Mouse (Mus musculus): ENCODE measurements at regions not wholly inside any gene's neighbourhood (a gene's known extent, or its start where the extent isn't known, plus 50 kb on each side); places are given as distances from the start of the nearest gene placed in this dataset.

- H3K27ac ChIP-seq (ENCODE audit: insufficient read depth, low read length), result no peak overlapping the region
- H3K4me1 ChIP-seq (ENCODE audit: control insufficient read depth, insufficient read depth, low read length), result no peaks in the 10 kb centered on the region; the same call in 1 of the 2 replicates
- H3K4me3 ChIP-seq (ENCODE audit: insufficient read depth, low read length), result no peak overlapping the region
- TF ChIP-seq POLR2A (IDR thresholded peaks at IDR 0.05; ENCODE audit: extremely low read depth, insufficient read depth, low read length), result no peak
- no peak for TF ChIP-seq CTCF (IDR thresholded peaks at IDR 0.05; ENCODE audit: extremely low read depth, insufficient read depth, low read length)
Observed at GRCm38 (mm10) chr1:120930141-120930540, 327.9 kb downstream of the En1 start.

GRCm38 (mm10) chr1:120935321-120935720, 333.1 kb downstream of the En1 start:
- TF ChIP-seq POLR2A (IDR thresholded peaks at IDR 0.05; ENCODE audit: extremely low read depth, insufficient read depth, low read length) (no peak), CTCF (IDR thresholded peaks at IDR 0.05; ENCODE audit: extremely low read depth, insufficient read depth, low read length) (no peak)
- Histone ChIP-seq H3K27ac (ENCODE audit: insufficient read depth, low read length) (no peak overlapping the region), H3K4me3 (ENCODE audit: insufficient read depth, low read length) (no peak overlapping the region), H3K4me1 (ENCODE audit: control insufficient read depth, insufficient read depth, low read length) (no peaks in the 10 kb centered on the region)

- no peak overlapping the region for H3K27ac ChIP-seq (ENCODE audit: insufficient read depth, low read length)
- no peak overlapping the region for H3K4me3 ChIP-seq (ENCODE audit: insufficient read depth, low read length)
- TF ChIP-seq CTCF (IDR thresholded peaks at IDR 0.05; ENCODE audit: extremely low read depth, insufficient read depth, low read length) (no peak), POLR2A (IDR thresholded peaks at IDR 0.05; ENCODE audit: extremely low read depth, insufficient read depth, low read length) (no peak)
- no peaks in the 10 kb centered on the region for H3K4me1 ChIP-seq (ENCODE audit: control insufficient read depth, insufficient read depth, low read length)
Observed at GRCm38 (mm10) chr1:120943711-120944110, 341.5 kb downstream of the En1 start.

GRCm38 (mm10) chr1:120946349-120946748, 344.1 kb downstream of the En1 start:
- Histone ChIP-seq H3K4me3 (ENCODE audit: insufficient read depth, low read length) (no peak overlapping the region), H3K27ac (ENCODE audit: insufficient read depth, low read length) (no peak overlapping the region), H3K4me1 (ENCODE audit: control insufficient read depth, insufficient read depth, low read length) (no peaks in the 10 kb centered on the region)
- no peak for TF ChIP-seq CTCF (IDR thresholded peaks at IDR 0.05; ENCODE audit: extremely low read depth, insufficient read depth, low read length)

GRCm38 (mm10) chr1:120961235-120961634, 359.0 kb downstream of the En1 start:
- TF ChIP-seq POLR2A (IDR thresholded peaks at IDR 0.05; ENCODE audit: extremely low read depth, insufficient read depth, low read length) (no peak), CTCF (IDR thresholded peaks at IDR 0.05; ENCODE audit: extremely low read depth, insufficient read depth, low read length) (no peak)
- no peak overlapping the region for H3K4me3 ChIP-seq (ENCODE audit: insufficient read depth, low read length)
- no peak overlapping the region for H3K27ac ChIP-seq (ENCODE audit: insufficient read depth, low read length)
- no peaks in the 10 kb centered on the region; the same call in 1 of the 2 replicates for H3K4me1 ChIP-seq (ENCODE audit: control insufficient read depth, insufficient read depth, low read length)

GRCm38 (mm10) chr1:120961984-120962383, 359.8 kb downstream of the En1 start:
- TF ChIP-seq POLR2A (IDR thresholded peaks at IDR 0.05; ENCODE audit: extremely low read depth, insufficient read depth, low read length), result no peak
- TF ChIP-seq CTCF (IDR thresholded peaks at IDR 0.05; ENCODE audit: extremely low read depth, insufficient read depth, low read length), result no peak
- Histone ChIP-seq H3K4me3 (ENCODE audit: insufficient read depth, low read length) (no peak overlapping the region), H3K27ac (ENCODE audit: insufficient read depth, low read length) (no peak overlapping the region), H3K4me1 (ENCODE audit: control insufficient read depth, insufficient read depth, low read length) (no peaks in the 10 kb centered on the region; the same call in 1 of the 2 replicates)

- TF ChIP-seq CTCF (IDR thresholded peaks at IDR 0.05; ENCODE audit: extremely low read depth, insufficient read depth, low read length) (no peak), POLR2A (IDR thresholded peaks at IDR 0.05; ENCODE audit: extremely low read depth, insufficient read depth, low read length) (no peak)
- Histone ChIP-seq H3K4me1 (ENCODE audit: control insufficient read depth, insufficient read depth, low read length) (no peaks in the 10 kb centered on the region; the same call in 1 of the 2 replicates), H3K4me3 (ENCODE audit: insufficient read depth, low read length) (peak overlapping the region; percentile 21), H3K27ac (ENCODE audit: insufficient read depth, low read length) (no peak overlapping the region)
Observed at GRCm38 (mm10) chr1:120963477-120964178, 361.4 kb downstream of the En1 start.

- no peak overlapping the region for H3K27ac ChIP-seq (ENCODE audit: insufficient read depth, low read length)
- no peak for TF ChIP-seq POLR2A (IDR thresholded peaks at IDR 0.05; ENCODE audit: extremely low read depth, insufficient read depth, low read length)
- TF ChIP-seq CTCF (IDR thresholded peaks at IDR 0.05; ENCODE audit: extremely low read depth, insufficient read depth, low read length), result no peak
- peak overlapping the region; percentile 21; the same call in 1 of the 2 replicates for H3K4me3 ChIP-seq (ENCODE audit: insufficient read depth, low read length)
- H3K4me1 ChIP-seq (ENCODE audit: control insufficient read depth, insufficient read depth, low read length), result no peaks in the 10 kb centered on the region; the same call in 1 of the 2 replicates
Observed at GRCm38 (mm10) chr1:120964179-120964517, 361.9 kb downstream of the En1 start.

- Histone ChIP-seq H3K4me1 (ENCODE audit: control insufficient read depth, insufficient read depth, low read length) (no peaks in the 10 kb centered on the region; the same call in 1 of the 2 replicates), H3K27ac (ENCODE audit: insufficient read depth, low read length) (no peak overlapping the region), H3K4me3 (ENCODE audit: insufficient read depth, low read length) (no peak overlapping the region)
- TF ChIP-seq POLR2A (IDR thresholded peaks at IDR 0.05; ENCODE audit: extremely low read depth, insufficient read depth, low read length) (no peak), CTCF (IDR thresholded peaks at IDR 0.05; ENCODE audit: extremely low read depth, insufficient read depth, low read length) (no peak)
Observed at GRCm38 (mm10) chr1:120966132-120966531, 363.9 kb downstream of the En1 start.

- no peaks in the 10 kb centered on the region for H3K4me1 ChIP-seq (ENCODE audit: control insufficient read depth, insufficient read depth, low read length)
- no peak overlapping the region for H3K27ac ChIP-seq (ENCODE audit: insufficient read depth, low read length)
- TF ChIP-seq CTCF (IDR thresholded peaks at IDR 0.05; ENCODE audit: extremely low read depth, insufficient read depth, low read length), result no peak
- TF ChIP-seq POLR2A (IDR thresholded peaks at IDR 0.05; ENCODE audit: extremely low read depth, insufficient read depth, low read length), result no peak
- H3K4me3 ChIP-seq (ENCODE audit: insufficient read depth, low read length), result no peak overlapping the region
Observed at GRCm38 (mm10) chr1:120974661-120975060, 357.7 kb downstream of the Insig2 start.

Measured in cortical plate, adult 2 months (tissue).